Mouse (Mus musculus): ENCODE data around the gene Tpcn2. TPM values are rescaled to one million over a fixed set of nuclear protein-coding genes. Genes with fewer than 3 reads are reported as not detected.

Gene Tpcn2
- total and polyA plus RNA-seq, 2 experiments, result 1.9 to 5.0 TPM

GRCm38 (mm10) chr7:145211680-145212659 is 71.8 kb downstream of the Tpcn2 start:
- Histone ChIP-seq H3K9ac (ENCODE audit: low read depth, low read length) (no peak overlapping the region), H3K27ac (replicated peaks; ENCODE audit: insufficient read depth, low read depth, low read length) (no peak overlapping the region), H3K79me2 (ENCODE audit: control insufficient read depth, insufficient read depth, low read length) (no peaks in the 10 kb centered on the region), H3K4me1 (ENCODE audit: control insufficient read depth, insufficient read depth, low read length) (no peaks in the 10 kb centered on the region), H3K27me3 (ENCODE audit: control insufficient read depth, insufficient read depth, low read length) (no peaks in the 10 kb centered on the region), H3K36me3 (ENCODE audit: control insufficient read depth, insufficient read depth, low read length) (no peaks in the 10 kb centered on the region), H3K4me3 (ENCODE audit: insufficient read depth, low read depth, low read length) (no peak overlapping the region)
- TF ChIP-seq CTCF (IDR thresholded peaks at IDR 0.05; ENCODE audit: low read depth, low read length) (no peak), POLR2A (IDR thresholded peaks at IDR 0.05; ENCODE audit: extremely low read depth, insufficient read depth, low read length) (no peak)
- WGBS, result 73% methylated on average over 14 of the region's 14 CpGs
- no peak for DNase-seq (ENCODE audit: extremely low read depth, low read depth, low spot score)

GRCm38 (mm10) chr7:145210477-145211070 is 73.2 kb downstream of the Tpcn2 start:
- WGBS, result 84% methylated on average over 4 of the region's 4 CpGs
- Histone ChIP-seq H3K36me3 (ENCODE audit: control insufficient read depth, insufficient read depth, low read length) (no peaks in the 10 kb centered on the region), H3K4me1 (ENCODE audit: control insufficient read depth, insufficient read depth, low read length) (no peaks in the 10 kb centered on the region), H3K79me2 (ENCODE audit: control insufficient read depth, insufficient read depth, low read length) (no peaks in the 10 kb centered on the region), H3K9ac (ENCODE audit: low read depth, low read length) (no peak overlapping the region), H3K27me3 (ENCODE audit: control insufficient read depth, insufficient read depth, low read length) (no peaks in the 10 kb centered on the region), H3K4me3 (ENCODE audit: insufficient read depth, low read depth, low read length) (no peak overlapping the region), H3K27ac (replicated peaks; ENCODE audit: insufficient read depth, low read depth, low read length) (no peak overlapping the region)
- TF ChIP-seq CTCF (IDR thresholded peaks at IDR 0.05; ENCODE audit: low read depth, low read length) (no peak), POLR2A (IDR thresholded peaks at IDR 0.05; ENCODE audit: extremely low read depth, insufficient read depth, low read length) (no peak)
- no peak for DNase-seq (ENCODE audit: extremely low read depth, low read depth, low spot score)

GRCm38 (mm10) chr7:145208006-145208405 is 75.8 kb downstream of the Tpcn2 start, which contains the start of gene 1810010D01Rik:
1810010D01Rik (minus strand) TSS chr7:145208119.
- Histone ChIP-seq H3K27me3 (ENCODE audit: control insufficient read depth, insufficient read depth, low read length) (no peaks in the 10 kb centered on the region), H3K9ac (ENCODE audit: low read depth, low read length) (no peak within 1 kb of the TSS), H3K36me3 (ENCODE audit: control insufficient read depth, insufficient read depth, low read length) (no peaks in the 10 kb centered on the region), H3K4me3 (ENCODE audit: insufficient read depth, low read depth, low read length) (no peak within 1 kb of the TSS), H3K4me1 (ENCODE audit: control insufficient read depth, insufficient read depth, low read length) (no peaks in the 10 kb centered on the region), H3K27ac (replicated peaks; ENCODE audit: insufficient read depth, low read depth, low read length) (no peak within 1 kb of the TSS), H3K79me2 (ENCODE audit: control insufficient read depth, insufficient read depth, low read length) (no peaks in the 10 kb centered on the region)
- peak; percentile 22 for DNase-seq (ENCODE audit: extremely low read depth, low read depth, low spot score)
- WGBS, result 50% methylated on average over 4 of the region's 4 CpGs
- TF ChIP-seq POLR2A (IDR thresholded peaks at IDR 0.05; ENCODE audit: extremely low read depth, insufficient read depth, low read length) (no peak), CTCF (IDR thresholded peaks at IDR 0.05; ENCODE audit: low read depth, low read length) (no peak)

GRCm38 (mm10) chr7:145206801-145207200 is 77.0 kb downstream of the Tpcn2 start:
- Histone ChIP-seq H3K36me3 (ENCODE audit: control insufficient read depth, insufficient read depth, low read length) (no peaks in the 10 kb centered on the region), H3K9ac (ENCODE audit: low read depth, low read length) (no peak overlapping the region), H3K4me1 (ENCODE audit: control insufficient read depth, insufficient read depth, low read length) (no peaks in the 10 kb centered on the region), H3K27me3 (ENCODE audit: control insufficient read depth, insufficient read depth, low read length) (no peaks in the 10 kb centered on the region), H3K27ac (replicated peaks; ENCODE audit: insufficient read depth, low read depth, low read length) (no peak overlapping the region), H3K79me2 (ENCODE audit: control insufficient read depth, insufficient read depth, low read length) (no peaks in the 10 kb centered on the region), H3K4me3 (ENCODE audit: insufficient read depth, low read depth, low read length) (no peak overlapping the region)
- no peak for DNase-seq (ENCODE audit: extremely low read depth, low read depth, low spot score)
- WGBS, result 90% methylated on average over 6 of the region's 6 CpGs
- no peak for TF ChIP-seq POLR2A (IDR thresholded peaks at IDR 0.05; ENCODE audit: extremely low read depth, insufficient read depth, low read length)
- no peak for TF ChIP-seq CTCF (IDR thresholded peaks at IDR 0.05; ENCODE audit: low read depth, low read length)

GRCm38 (mm10) chr7:145206056-145206610 is 77.7 kb downstream of the Tpcn2 start:
- peak overlapping the region; percentile 10; the same call in 1 of the 2 replicates for H3K4me3 ChIP-seq (ENCODE audit: insufficient read depth, low read depth, low read length)
- H3K4me1 ChIP-seq (ENCODE audit: control insufficient read depth, insufficient read depth, low read length), result no peaks in the 10 kb centered on the region
- H3K79me2 ChIP-seq (ENCODE audit: control insufficient read depth, insufficient read depth, low read length), result no peaks in the 10 kb centered on the region
- DNase-seq (ENCODE audit: extremely low read depth, low read depth, low spot score), result no peak
- 16% methylated on average over 34 of the region's 34 CpGs for WGBS
- no peak overlapping the region for H3K27ac ChIP-seq (replicated peaks; ENCODE audit: insufficient read depth, low read depth, low read length)
- no peaks in the 10 kb centered on the region for H3K27me3 ChIP-seq (ENCODE audit: control insufficient read depth, insufficient read depth, low read length)
- H3K9ac ChIP-seq (ENCODE audit: low read depth, low read length), result peak overlapping the region; percentile 67
- H3K36me3 ChIP-seq (ENCODE audit: control insufficient read depth, insufficient read depth, low read length), result no peaks in the 10 kb centered on the region
- TF ChIP-seq CTCF (IDR thresholded peaks at IDR 0.05; ENCODE audit: low read depth, low read length), result no peak
- TF ChIP-seq POLR2A (IDR thresholded peaks at IDR 0.05; ENCODE audit: extremely low read depth, insufficient read depth, low read length), result no peak
